In the genomic region with DNA sequence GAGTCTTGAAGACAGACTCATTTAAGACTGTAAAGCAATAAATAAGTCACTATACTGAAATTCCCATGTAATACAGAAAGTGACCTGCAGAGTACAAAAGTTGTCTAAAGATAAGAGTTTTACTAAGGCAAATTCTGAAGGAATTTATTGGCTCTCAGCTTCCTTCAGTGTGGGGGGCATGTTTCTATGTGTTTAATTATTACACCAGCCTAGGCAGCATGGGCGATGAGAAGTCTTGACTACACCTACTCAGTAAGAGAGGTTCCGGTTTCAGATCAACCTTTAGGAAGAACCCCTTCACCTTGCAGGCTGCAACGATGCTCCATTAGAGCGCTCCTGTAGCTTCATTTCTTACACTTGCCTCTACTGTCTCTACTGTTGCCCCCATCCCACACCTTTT, we compare ENCODE assay signal across 22 mouse cellular contexts. TPM values are rescaled to one million over a fixed set of nuclear protein-coding genes. Genes with fewer than 3 reads are reported as not detected.
"Had no signal": no experiment of that assay in that cellular context is flagged by ENCODE, and none has a peak within 500 bp of the region (broad histone marks: within the 10 kb centered on the region; RNA-seq: fewer than 3 reads in every experiment).

No protein-coding gene starts in this region.

- H3K4me3 ChIP-seq: midbrain, embryonic 10.5 days; midbrain, embryonic 12.5 days; myocyte; neural tube, embryonic 13.5 days; neural tube, embryonic 15.5 days had no signal

- H3K9ac ChIP-seq: lung, embryonic 14.5 days; midbrain, embryonic 12.5 days; neural tube, embryonic 13.5 days; neural tube, embryonic 15.5 days had no signal

- H3K27me3 ChIP-seq: midbrain, embryonic 12.5 days; neural tube, embryonic 13.5 days; neural tube, embryonic 15.5 days had no signal

- H3K4me1 ChIP-seq: midbrain, embryonic 10.5 days; midbrain, embryonic 12.5 days; neural tube, embryonic 13.5 days; neural tube, embryonic 15.5 days had no signal

- DNase-seq: lung, adult 18-20 months; lung, embryonic 14.5 days; lung, postnatal 10 days; lung, postnatal 4 days; midbrain, embryonic 14.5 days; retina, postnatal 1 day; right cerebral cortex, adult 18-20 months; right cerebral cortex, postnatal 25 days; right cerebral cortex, postnatal 4 days; spleen, adult 18-20 months; thymus, adult 18-20 months; thymus, postnatal 14 days; thymus, postnatal 36 days had no signal

- H3K27ac ChIP-seq: midbrain, embryonic 10.5 days; midbrain, embryonic 12.5 days; neural tube, embryonic 13.5 days; neural tube, embryonic 15.5 days had no signal

- H3K36me3 ChIP-seq: midbrain, embryonic 10.5 days; midbrain, embryonic 12.5 days; neural tube, embryonic 13.5 days; neural tube, embryonic 15.5 days had no signal

RNA-seq across cellular contexts. Expression of gene Aspn, which starts 13.6 kb away (rescaled TPM):
- total RNA-seq: megakaryocyte, adult 5-6 weeks; megakaryocyte-erythroid progenitor cell, adult 5-6 weeks had no signal
- polyA plus RNA-seq: neural tube, embryonic 11.5 days had no signal

RNA-seq across cellular contexts. Expression of gene Ecm2, which starts 26.0 kb away (rescaled TPM):
- total RNA-seq: megakaryocyte-erythroid progenitor cell, adult 5-6 weeks had no signal

RNA-seq across cellular contexts. Expression of gene Tes3-ps, which starts 37.5 kb away (rescaled TPM):
- polyA plus RNA-seq: small intestine, adult 2 months had no signal

RNA-seq across cellular contexts. Expression of gene Omd, which starts 51.6 kb away (rescaled TPM):
- total RNA-seq: megakaryocyte, adult 5-6 weeks had no signal
- polyA plus RNA-seq: small intestine, adult 2 months had no signal
